8 mouse cellular contexts compared by ENCODE assay signal in genomic region chr17:34941344-34942041, GRCm38 (mm10). TPM values are rescaled to one million over a fixed set of nuclear protein-coding genes. Genes with fewer than 3 reads are reported as not detected.
DNase-seq lines count a peak whose midpoint lies in the region; ATAC-seq and TF ChIP-seq lines count a peak whose summit lies in the region.

No protein-coding gene starts in this region.

- peak overlapping the region; percentile 13 for H3K4me3 ChIP-seq in lung, embryonic 14.5 days (ENCODE audit: low read depth, low read length)
- peak overlapping the region; percentile 18; the same call in 1 of the 2 replicates for H3K4me3 ChIP-seq in hindbrain, embryonic 16.5 days (ENCODE audit: low read length)
- peak overlapping the region; percentile 27 for H3K4me3 ChIP-seq in midbrain, embryonic 12.5 days

- ATAC-seq in lung, embryonic 14.5 days (ENCODE audit: insufficient read depth) = peak; percentile 77; the same call in 1 of the 2 replicates
- peak; percentile 46; the same call in 1 of the 2 replicates for ATAC-seq in erythroid progenitor cell, adult 5-6 weeks (replicated peaks; ENCODE audit: low FRiP score, poor library complexity, severe bottlenecking)
- no peak for ATAC-seq in hindbrain, embryonic 16.5 days
- ATAC-seq in midbrain, embryonic 12.5 days (ENCODE audit: low FRiP score, low read depth) = no peak

- peak overlapping the region; percentile 61; the same call in 1 of the 2 replicates for H3K27ac ChIP-seq in lung, embryonic 14.5 days (ENCODE audit: low read depth)
- no peak overlapping the region for H3K27ac ChIP-seq in hindbrain, embryonic 16.5 days (ENCODE audit: low read depth, low read length)
- H3K27ac ChIP-seq in midbrain, embryonic 12.5 days (replicated peaks) = 0 out of 2 replicates have a peak overlapping the region, but pooled peaks have one; percentile 35

- 6% methylated on average over 15 of the region's 15 CpGs for WGBS in lung, embryonic 14.5 days
- 9% methylated on average over 15 of the region's 15 CpGs for WGBS in hindbrain, embryonic 16.5 days
- 7% methylated on average over 15 of the region's 15 CpGs for WGBS in midbrain, embryonic 12.5 days

- H3K9ac ChIP-seq in lung, embryonic 14.5 days = peak overlapping the region; percentile 36
- H3K9ac ChIP-seq in hindbrain, embryonic 16.5 days (ENCODE audit: low read depth, low read length) = peak overlapping the region; percentile 39
- H3K9ac ChIP-seq in midbrain, embryonic 12.5 days (replicated peaks) = peak overlapping the region; percentile 37

- peak overlapping the region; percentile 48 for H3K4me2 ChIP-seq in lung, embryonic 14.5 days
- peak overlapping the region; percentile 36 for H3K4me2 ChIP-seq in hindbrain, embryonic 16.5 days (ENCODE audit: low read length)
- peak overlapping the region; percentile 46 for H3K4me2 ChIP-seq in midbrain, embryonic 12.5 days (replicated peaks)

- no peaks in the 10 kb centered on the region for H3K36me3 ChIP-seq in lung, embryonic 14.5 days (ENCODE audit: insufficient read depth)
- H3K36me3 ChIP-seq in hindbrain, embryonic 16.5 days (ENCODE audit: control insufficient read depth, insufficient read depth, low read length) = no peaks in the 10 kb centered on the region
- H3K36me3 ChIP-seq in midbrain, embryonic 12.5 days = no peaks in the 10 kb centered on the region

- DNase-seq in lung, embryonic 14.5 days = peak; percentile 55
- DNase-seq in lung, adult 18-20 months = no peak
- DNase-seq in urinary bladder, postnatal 36 days (ENCODE audit: low spot score in 2 of 2) = no peak
- DNase-seq in gastrocnemius, adult 18-20 months (ENCODE audit: low spot score) = no peak
- DNase-seq in adrenal gland, adult 8-10 months = no peak

- no peaks in the 10 kb centered on the region for H3K27me3 ChIP-seq in lung, embryonic 14.5 days (ENCODE audit: insufficient read depth, low read length)
- no peaks in the 10 kb centered on the region for H3K27me3 ChIP-seq in hindbrain, embryonic 16.5 days (replicated peaks; ENCODE audit: control insufficient read depth, insufficient read depth, low read length)
- no peaks in the 10 kb centered on the region for H3K27me3 ChIP-seq in midbrain, embryonic 12.5 days

- H3K9me3 ChIP-seq in lung, embryonic 14.5 days (ENCODE audit: low read depth, low read length) = no peaks in the 10 kb centered on the region
- H3K9me3 ChIP-seq in hindbrain, embryonic 16.5 days (ENCODE audit: control insufficient read depth, low read length) = no peaks in the 10 kb centered on the region
- no peaks in the 10 kb centered on the region for H3K9me3 ChIP-seq in midbrain, embryonic 12.5 days

- no peak for TF ChIP-seq CTCF in lung, embryonic 14.5 days (IDR thresholded peaks at IDR 0.05; ENCODE audit: low read depth)

- H3K4me1 ChIP-seq in lung, embryonic 14.5 days (ENCODE audit: insufficient read depth) = 0 out of 2 replicates have a peak, but pooled peaks cover 4% of the 10 kb centered on the region
- H3K4me1 ChIP-seq in hindbrain, embryonic 16.5 days (ENCODE audit: control insufficient read depth, insufficient read depth, low read depth, low read length) = no peaks in the 10 kb centered on the region
- peaks cover 5% of the 10 kb centered on the region for H3K4me1 ChIP-seq in midbrain, embryonic 12.5 days

RNA-seq across cellular contexts. Expression of gene Neu1, which starts 10.4 kb away (rescaled TPM):
- polyA plus RNA-seq in lung, embryonic 14.5 days (2014; fragmentation: Nextera tagmentation; extraction: Ambion mirVana) = 10.6 and 11.6 TPM in 2 replicates
- total RNA-seq in erythroid progenitor cell, adult 5-6 weeks (2015; ENCODE audit: low replicate concordance) = 3.8 and 5.0 TPM in 2 replicates
- 3.9 and 5.1 TPM in 2 replicates for total RNA-seq in erythroid progenitor cell, adult 5-6 weeks (2017; ENCODE audit: low replicate concordance)
- 41.7 and 42.1 TPM in 2 replicates for polyA plus RNA-seq in hindbrain, embryonic 16.5 days (2015; fragmentation: Nextera tagmentation; extraction: Ambion mirVana)
- polyA plus RNA-seq in midbrain, embryonic 12.5 days (2016; fragmentation: Nextera tagmentation; extraction: Ambion mirVana) = 20.4 and 20.7 TPM in 2 replicates
- 10 to 100 TPM in 1 of 2 experiments, 1 to 10 TPM in 1; 9.1 to 10.2 TPM for total RNA-seq in gastrocnemius, adult 18-20 months (2021)
- total RNA-seq in adrenal gland, adult 8-10 months (2022) = 10 to 100 TPM; 27.3 to 39.4 (median 28.1) TPM

RNA-seq across cellular contexts. Expression of gene Hspa1b, which starts 17.5 kb away (rescaled TPM):
- polyA plus RNA-seq in lung, embryonic 14.5 days (2014; fragmentation: Nextera tagmentation; extraction: Ambion mirVana) = 0.16 and 0.35 TPM in 2 replicates
- 2.5 and 4.0 TPM in 2 replicates for total RNA-seq in erythroid progenitor cell, adult 5-6 weeks (2015; ENCODE audit: low replicate concordance)
- 1.0 and 3.3 TPM in 2 replicates for total RNA-seq in erythroid progenitor cell, adult 5-6 weeks (2017; ENCODE audit: low replicate concordance)
- 0.45 and 0.74 TPM in 2 replicates for polyA plus RNA-seq in hindbrain, embryonic 16.5 days (2015; fragmentation: Nextera tagmentation; extraction: Ambion mirVana)
- 0.22 TPM in 1 of 2 replicates, not detected in the other for polyA plus RNA-seq in midbrain, embryonic 12.5 days (2016; fragmentation: Nextera tagmentation; extraction: Ambion mirVana)
- total RNA-seq in gastrocnemius, adult 18-20 months (2021) = 10 to 100 TPM; 11.4 to 94.8 TPM
- 100 to 1,000 TPM in 1 of 4 experiments, 10 to 100 TPM in 3; 24.5 to 115 (median 36.0) TPM for total RNA-seq in adrenal gland, adult 8-10 months (2022)

RNA-seq across cellular contexts. Expression of gene Slc44a4, which starts 27.2 kb away (rescaled TPM):
- 0.42 and 0.55 TPM in 2 replicates for polyA plus RNA-seq in lung, embryonic 14.5 days (2014; fragmentation: Nextera tagmentation; extraction: Ambion mirVana)
- total RNA-seq in erythroid progenitor cell, adult 5-6 weeks (2015; ENCODE audit: low replicate concordance) = not detected in 2 replicates
- total RNA-seq in erythroid progenitor cell, adult 5-6 weeks (2017; ENCODE audit: low replicate concordance) = not detected in 2 replicates
- polyA plus RNA-seq in hindbrain, embryonic 16.5 days (2015; fragmentation: Nextera tagmentation; extraction: Ambion mirVana) = 0.21 TPM in 1 of 2 replicates, not detected in the other
- 0.08 and 0.13 TPM in 2 replicates for polyA plus RNA-seq in midbrain, embryonic 12.5 days (2016; fragmentation: Nextera tagmentation; extraction: Ambion mirVana)
- not detected for total RNA-seq in gastrocnemius, adult 18-20 months (2021)
- 1 to 10 TPM in 2 of 4 experiments, under 1 TPM in 2; 0.73 to 1.8 (median 1.1) TPM for total RNA-seq in adrenal gland, adult 8-10 months (2022)

RNA-seq across cellular contexts. Expression of gene Gm20481, which starts 28.2 kb away (rescaled TPM):
- polyA plus RNA-seq in lung, embryonic 14.5 days (2014; fragmentation: Nextera tagmentation; extraction: Ambion mirVana) = 1.3 TPM in 1 of 2 replicates, not detected in the other
- not detected in 2 replicates for total RNA-seq in erythroid progenitor cell, adult 5-6 weeks (2015; ENCODE audit: low replicate concordance)
- total RNA-seq in erythroid progenitor cell, adult 5-6 weeks (2017; ENCODE audit: low replicate concordance) = not detected in 2 replicates
- not detected in 2 replicates for polyA plus RNA-seq in hindbrain, embryonic 16.5 days (2015; fragmentation: Nextera tagmentation; extraction: Ambion mirVana)
- polyA plus RNA-seq in midbrain, embryonic 12.5 days (2016; fragmentation: Nextera tagmentation; extraction: Ambion mirVana) = not detected in 2 replicates
- total RNA-seq in gastrocnemius, adult 18-20 months (2021) = not detected
- under 1 TPM in 1 of 4 experiments, not detected in 3; 0.73 TPM for total RNA-seq in adrenal gland, adult 8-10 months (2022)

RNA-seq across cellular contexts. Expression of gene Hspa1a, which starts 30.5 kb away (rescaled TPM):
- polyA plus RNA-seq in lung, embryonic 14.5 days (2014; fragmentation: Nextera tagmentation; extraction: Ambion mirVana) = 2.0 and 2.1 TPM in 2 replicates
- 1.4 TPM in 1 of 2 replicates, not detected in the other for total RNA-seq in erythroid progenitor cell, adult 5-6 weeks (2015; ENCODE audit: low replicate concordance)
- total RNA-seq in erythroid progenitor cell, adult 5-6 weeks (2017; ENCODE audit: low replicate concordance) = 0.30 and 4.6 TPM in 2 replicates
- 15.3 and 18.1 TPM in 2 replicates for polyA plus RNA-seq in hindbrain, embryonic 16.5 days (2015; fragmentation: Nextera tagmentation; extraction: Ambion mirVana)
- 2.3 and 2.8 TPM in 2 replicates for polyA plus RNA-seq in midbrain, embryonic 12.5 days (2016; fragmentation: Nextera tagmentation; extraction: Ambion mirVana)
- total RNA-seq in gastrocnemius, adult 18-20 months (2021) = 10 to 100 TPM; 16.6 to 99.8 TPM
- 10 to 100 TPM; 11.9 to 35.8 (median 14.4) TPM for total RNA-seq in adrenal gland, adult 8-10 months (2022)

Comparison
In these comparisons a context has a peak if more than half of its experiments do, and no peak if none do; other contexts are left out.
1. ATAC-seq: peak in lung, embryonic 14.5 days (single experiment) and erythroid progenitor cell, adult 5-6 weeks (single experiment); none in hindbrain, embryonic 16.5 days (single experiment) and midbrain, embryonic 12.5 days (single experiment).
2. Peak in every context shown above with its lines, with median percentiles within 50 percentile points of each other: H3K4me2 ChIP-seq, H3K4me3 ChIP-seq and H3K9ac ChIP-seq.